Mouse (Mus musculus) G1E-ER4 (cell line): ENCODE results near the gene Pde8b. TPM values are rescaled to one million over a fixed set of nuclear protein-coding genes. Genes with fewer than 3 reads are reported as not detected.

Source experiments
- GATA1 ChIP-seq: IDR thresholded peaks from one replicate; pipeline ENCODE4 v1.8.0; 2012; ENCODE audit warnings: low read length, inconsistent platforms
- polyA plus RNA-seq: library from polyadenylated mRNA; stranded (reverse); fragments of >175 nt; gene quantifications from 2 replicates; pipeline ENCODE4 v1.2.3, GENCODE M21; 2012

Gene Pde8b
- polyA plus RNA-seq, 1 experiment = not detected

DNA sequence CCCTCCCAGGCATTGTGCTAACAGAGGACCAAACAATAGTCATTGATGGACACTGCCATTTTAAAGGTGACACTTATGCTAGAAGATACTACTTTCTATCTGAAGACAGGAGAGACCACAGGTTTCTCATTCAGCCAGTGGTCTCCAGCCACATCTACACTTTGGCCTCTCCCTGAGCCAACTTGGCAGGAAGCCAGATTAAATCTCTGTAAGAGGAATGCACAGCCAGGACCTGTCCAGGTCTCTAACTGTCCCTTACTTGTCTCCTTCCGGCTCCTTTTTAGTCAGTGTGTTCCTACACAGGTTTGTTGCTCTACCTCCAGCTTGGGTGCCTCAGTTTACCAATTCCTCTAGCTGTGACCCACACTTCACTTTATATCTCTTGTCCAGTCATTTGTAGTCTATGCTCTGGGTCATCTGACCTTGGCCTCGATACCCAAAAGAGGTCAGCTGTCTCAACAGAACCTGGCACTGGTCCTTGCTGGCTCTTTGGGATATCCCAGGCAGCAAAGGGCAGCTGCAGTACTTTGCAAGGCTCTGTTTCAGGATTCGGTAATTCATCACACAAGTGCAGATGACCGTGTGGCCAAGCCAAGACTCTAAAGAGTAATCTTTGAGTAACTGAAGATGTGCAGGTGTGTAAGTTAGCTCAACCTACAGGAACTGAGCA lies 124.5 kb downstream of the Pde8b start:
- TF ChIP-seq GATA1 = no peak

DNA sequence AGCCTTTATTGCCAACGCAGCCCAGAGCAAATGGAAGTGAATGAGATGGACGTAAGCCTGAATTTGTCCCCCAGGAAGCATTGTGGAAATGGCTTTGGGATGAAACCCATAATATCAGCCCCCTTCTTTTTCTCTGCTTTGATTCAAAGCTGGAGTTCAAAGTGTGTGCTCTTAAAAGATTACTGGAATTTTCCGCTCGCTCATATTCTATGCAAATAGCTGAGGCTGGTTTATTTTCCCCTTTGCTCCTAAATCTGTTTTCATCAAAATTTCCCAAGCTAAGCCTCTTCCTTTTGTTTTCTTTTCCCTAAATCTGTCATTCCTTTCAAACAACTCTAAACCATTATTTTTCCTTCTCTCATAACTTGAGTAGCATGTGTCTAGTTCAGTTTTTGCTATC lies 129.6 kb downstream of the Pde8b start:
- TF ChIP-seq GATA1 = no peak

DNA sequence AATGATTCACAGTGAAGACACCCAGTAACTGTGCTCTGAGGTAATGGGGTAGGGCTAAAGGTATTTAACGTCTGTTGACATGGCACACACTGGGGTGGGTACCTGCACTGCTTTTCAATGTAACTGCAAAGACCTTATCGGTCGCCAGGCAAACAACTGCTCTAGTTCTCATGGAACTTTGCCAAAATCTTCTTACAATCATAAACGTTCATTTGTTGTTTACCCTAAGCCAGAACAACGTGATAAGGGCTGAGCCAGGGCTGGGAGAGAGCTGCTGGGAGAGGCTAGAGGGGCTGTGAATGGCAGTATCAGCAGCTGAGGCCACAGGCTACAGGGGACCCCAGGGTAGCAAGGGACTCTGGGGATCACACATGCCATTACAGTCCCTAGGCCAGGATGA lies 136.4 kb downstream of the Pde8b start:
- TF ChIP-seq GATA1 = no peak

DNA sequence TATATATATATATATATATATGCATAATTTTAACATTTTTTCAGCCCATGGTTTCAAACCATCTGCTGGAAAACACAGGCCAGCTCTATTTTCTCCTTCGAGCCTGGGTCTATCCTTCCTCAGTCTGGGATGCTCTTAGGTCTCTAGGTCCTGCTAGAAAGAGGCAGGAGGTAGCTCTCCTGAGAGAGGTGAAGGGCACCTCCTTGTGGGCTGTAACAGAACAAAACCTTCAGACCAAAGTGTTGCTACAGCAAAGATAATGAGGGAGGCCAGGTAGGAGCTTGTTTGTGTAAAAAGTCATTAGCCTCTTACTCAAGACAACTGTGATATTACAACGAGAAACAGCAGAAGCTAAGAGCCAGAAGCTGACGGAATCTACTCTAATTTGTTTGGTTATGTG lies 140.6 kb downstream of the Pde8b start:
- no peak for TF ChIP-seq GATA1

DNA sequence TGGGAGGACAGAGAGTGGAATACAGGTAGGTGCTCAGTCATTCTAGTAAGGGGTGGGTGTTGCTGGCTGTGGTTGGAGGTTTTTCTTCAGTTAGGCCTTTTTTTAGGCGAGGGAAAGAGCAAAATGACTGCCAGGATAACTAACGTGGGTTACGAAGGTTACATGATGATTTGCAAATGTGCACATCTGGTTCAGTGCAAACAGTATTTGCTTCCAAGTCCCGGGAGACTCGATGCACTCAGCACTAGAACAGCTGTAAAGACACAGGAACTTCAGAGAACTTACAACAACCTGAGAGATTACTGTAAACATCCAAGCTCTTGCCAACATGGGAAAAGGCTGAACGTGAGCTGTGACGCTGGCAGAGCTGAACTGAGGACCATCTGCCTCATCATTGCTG lies 142.1 kb downstream of the Pde8b start:
- no peak for TF ChIP-seq GATA1

DNA sequence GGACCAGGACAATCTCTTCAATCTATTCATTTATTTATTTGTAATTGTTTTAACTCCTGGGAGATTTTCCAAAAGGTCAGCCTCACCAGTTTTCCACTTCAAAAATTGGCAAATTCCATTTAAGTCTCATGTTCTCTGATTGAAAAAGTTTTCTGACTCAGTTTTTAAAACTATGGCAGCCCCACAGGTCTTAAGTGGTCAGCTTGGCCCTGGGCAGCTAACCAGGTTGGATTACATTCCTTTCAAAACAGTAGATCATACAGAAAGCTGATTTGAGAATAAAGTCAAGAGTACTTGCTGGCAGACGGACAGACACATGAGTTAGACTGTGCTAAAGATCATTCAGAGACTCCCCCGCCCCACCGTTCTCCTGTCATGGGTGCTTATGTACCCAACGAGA lies 145.3 kb downstream of the Pde8b start:
- TF ChIP-seq GATA1 = no peak

DNA sequence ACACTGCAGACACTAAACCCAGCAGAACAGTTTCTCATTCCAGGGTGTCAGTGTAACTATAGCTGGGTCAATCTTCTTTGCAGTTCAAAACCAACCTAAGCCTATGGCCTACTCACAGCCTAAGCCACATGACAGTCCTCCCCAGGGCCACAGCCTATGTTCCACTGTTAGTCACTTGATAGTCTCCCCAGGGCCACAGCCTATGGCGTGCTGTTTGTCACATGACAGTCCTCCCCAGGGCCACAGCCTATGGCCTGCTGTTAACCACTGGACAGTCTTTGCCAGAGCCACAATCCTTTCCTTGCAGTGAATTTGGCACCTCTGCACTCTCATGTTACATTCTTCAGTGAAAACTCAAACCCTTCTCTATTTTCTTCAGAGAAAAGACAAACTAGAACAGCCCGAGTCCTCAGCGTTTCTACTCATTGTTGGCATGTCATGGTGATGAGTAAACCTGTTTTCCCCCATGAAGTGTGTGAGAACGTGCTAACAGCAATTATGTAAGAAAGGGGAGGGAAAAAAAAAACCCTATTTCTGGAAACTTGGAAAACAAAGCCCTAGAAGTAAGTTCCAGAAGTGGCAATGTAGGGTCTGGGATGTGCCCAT lies 147.0 kb downstream of the Pde8b start:
- TF ChIP-seq GATA1 = no peak

DNA sequence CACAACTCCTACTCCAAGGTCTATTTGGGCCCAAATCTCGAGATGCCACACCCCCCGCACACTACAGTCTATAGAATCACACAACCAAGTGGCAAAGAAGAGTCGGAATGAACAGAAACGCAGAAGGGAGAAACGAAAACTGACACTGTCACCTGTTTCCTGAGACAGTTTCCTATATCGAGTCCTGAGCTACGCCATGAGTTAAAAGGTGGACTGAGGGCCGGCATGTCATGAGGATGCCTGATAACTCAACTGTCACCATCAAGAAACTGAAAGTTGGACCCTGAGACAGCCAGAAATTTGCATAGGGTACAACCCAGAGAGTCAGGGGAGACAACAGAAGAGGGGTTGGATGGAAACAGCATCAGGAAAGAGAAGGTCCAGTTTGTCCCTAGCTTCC lies 148.8 kb downstream of the Pde8b start:
- no peak for TF ChIP-seq GATA1

DNA sequence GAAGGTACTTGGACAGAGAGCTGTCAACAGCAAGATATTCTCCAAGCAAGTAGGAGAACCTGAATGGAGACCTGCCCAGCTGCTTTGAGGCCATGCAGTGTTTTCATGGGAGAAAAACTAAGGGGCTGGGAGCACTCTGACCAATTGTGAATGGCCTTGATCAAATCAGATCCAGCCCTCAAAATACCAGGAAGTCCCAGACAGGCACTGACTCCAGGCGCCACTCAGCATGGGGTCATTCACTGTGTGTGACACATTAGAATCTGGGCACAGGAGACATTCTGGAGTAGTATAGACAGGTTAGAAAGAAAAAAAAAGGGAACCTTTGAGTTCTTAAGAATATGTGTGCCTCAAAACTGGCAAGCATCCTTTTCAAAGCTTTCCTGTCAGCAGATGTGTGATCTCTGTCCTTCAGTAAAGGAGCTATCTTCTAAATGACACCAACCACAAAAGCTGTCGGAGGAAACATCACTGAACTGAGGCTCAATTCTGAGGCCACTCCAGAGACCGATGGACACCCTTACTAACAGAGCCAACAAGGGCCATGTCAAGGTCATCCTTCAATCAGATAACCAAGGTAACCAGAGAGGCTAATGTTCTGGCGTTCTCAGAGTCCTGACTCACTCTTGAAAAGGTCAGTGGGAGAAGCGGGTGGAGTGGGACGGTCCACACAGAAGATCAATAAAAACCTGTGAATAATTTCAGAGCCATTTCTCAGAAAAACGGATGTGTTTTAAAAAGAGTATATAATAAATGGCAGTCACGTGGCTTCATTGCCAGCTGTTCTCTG lies 151.0 kb downstream of the Pde8b start:
- no peak for TF ChIP-seq GATA1

DNA sequence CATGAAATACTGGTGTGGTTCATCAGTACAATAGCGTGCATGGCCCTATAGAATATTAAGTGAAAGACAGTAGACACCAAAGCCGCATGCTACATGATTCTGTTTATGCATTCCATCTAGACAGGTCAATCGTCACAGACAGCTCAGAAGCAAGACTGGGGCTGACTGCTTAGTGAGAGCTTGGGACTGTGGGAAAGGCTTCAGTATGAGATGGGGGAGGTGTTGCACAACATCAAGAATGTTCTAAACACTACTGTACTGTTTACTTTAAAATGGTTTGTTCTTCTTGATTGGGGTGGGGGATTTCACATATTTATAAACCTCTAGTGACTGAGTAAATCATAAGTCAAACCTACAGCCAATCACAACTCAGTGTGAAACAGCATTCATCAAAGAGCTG lies 153.5 kb downstream of the Pde8b start:
- TF ChIP-seq GATA1 = no peak

DNA sequence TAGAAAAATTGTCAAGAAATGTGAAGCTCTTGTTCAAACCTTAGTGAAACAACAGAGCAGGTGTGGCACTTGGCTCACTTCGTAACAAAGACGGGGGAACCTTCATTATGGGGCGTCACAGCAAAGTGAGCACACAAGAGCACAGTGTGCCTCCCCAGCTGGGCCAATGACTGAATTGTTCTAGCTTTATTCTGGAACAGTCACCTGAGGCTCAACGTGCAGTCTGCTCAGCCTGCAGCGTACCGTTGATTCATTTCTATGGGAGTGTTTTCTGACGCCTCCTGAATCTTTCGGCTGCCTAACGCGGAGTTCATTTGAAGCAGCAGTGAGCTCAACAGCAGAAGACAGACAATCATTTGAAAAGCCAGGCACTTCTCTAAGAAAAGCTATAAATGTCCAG lies 154.3 kb downstream of the Pde8b start:
- TF ChIP-seq GATA1 = no peak

DNA sequence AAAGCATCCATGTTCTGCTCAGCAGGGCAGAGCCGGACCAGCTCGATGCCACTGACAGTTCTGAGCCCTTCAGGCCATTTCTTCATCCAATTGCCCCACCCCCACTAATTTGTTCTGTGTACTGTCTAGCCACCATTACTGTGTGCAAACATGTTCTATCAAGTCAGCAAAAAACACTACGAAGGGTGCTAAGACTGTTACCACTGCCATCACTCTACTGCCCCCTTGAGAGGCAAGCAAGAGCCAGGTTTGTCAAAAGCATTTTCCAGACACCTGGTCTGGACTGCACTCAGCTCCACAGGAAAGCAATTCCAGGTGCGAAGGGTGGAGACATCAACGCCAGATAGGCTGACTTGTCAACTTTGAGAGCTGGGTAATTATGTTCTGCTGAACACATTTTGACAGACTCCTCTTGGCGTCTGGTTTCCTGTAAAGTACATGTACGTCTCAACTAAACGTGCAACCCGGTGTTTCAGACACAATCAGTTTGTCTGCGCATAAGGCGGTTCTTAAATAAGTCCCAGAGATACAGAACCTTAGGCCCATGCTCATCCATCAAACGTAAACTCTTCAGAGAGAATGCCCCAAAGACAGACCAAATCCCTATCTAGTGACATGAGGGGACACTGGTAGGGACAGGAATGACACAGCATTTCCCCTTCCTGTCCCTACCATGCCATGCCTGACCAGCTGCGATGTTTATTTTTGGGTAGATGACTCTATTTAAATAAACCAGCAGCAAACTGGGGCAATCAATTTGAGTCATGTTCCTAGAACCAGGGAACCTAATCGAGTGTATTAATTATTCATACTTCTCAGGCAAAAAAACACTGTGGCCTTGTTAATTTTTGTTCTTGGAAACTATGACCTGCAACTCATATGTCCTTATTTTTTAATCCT lies 158.3 kb downstream of the Pde8b start:
- TF ChIP-seq GATA1 = no peak

DNA sequence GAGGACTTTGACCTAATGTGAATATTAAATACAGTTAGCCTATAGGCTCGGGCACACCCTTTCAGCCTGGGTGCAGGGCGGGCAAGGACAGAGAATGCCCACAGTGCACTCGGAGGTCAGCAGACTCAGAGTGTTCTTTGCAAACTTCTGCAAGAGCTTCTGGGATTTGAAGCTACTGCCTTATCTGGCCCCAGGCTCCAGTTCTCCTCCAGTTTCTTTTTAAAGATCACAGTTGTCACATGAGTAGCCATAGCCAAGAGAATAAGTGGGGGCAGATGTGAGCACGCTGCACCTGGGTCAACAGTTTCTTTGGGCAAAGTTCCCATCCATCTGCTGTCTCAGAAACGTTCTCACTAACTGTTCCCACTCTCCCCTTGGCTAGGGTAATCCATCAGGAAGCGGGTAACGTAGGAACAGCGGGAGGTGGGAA lies 162.8 kb downstream of the Pde8b start:
- TF ChIP-seq GATA1 = no peak

DNA sequence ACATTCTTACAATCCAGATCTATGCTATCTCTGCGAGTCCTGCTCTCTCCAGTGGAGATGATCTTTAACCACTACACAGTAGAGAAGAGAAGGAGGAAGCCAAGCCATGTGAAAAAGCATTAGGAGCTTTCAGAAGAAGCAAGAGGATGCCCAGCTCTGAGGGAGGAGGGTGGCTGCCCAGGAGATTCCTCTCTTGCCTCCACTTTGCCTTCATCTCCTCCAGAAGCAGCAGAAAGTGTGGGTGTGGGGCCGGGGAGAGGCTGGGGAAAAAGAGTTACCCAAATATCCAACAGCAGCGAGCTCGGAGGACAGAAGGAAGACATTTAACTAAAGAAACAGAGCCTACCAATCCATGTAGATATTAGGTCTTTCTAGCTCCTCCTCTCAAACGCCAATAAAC lies 164.1 kb downstream of the Pde8b start:
- no peak for TF ChIP-seq GATA1

DNA sequence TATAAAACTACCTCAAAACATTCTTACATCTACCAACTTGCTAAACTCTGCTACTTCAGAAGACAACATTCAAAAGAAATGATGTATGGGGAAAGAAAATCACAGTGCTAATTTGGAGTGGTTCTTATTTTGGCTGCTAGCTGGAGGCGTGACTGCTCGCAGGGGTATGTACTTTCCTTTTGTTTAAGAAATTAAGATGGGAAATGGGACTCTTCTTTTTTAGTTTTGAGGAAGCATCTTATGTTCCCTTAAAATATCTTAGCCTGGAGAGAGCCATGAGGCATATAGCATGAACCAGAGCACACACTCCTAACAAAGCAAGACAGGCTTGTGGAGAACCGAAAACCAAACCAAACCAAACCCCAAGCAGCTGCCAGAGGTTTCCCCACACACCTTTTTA lies 167.5 kb downstream of the Pde8b start:
- no peak for TF ChIP-seq GATA1

DNA sequence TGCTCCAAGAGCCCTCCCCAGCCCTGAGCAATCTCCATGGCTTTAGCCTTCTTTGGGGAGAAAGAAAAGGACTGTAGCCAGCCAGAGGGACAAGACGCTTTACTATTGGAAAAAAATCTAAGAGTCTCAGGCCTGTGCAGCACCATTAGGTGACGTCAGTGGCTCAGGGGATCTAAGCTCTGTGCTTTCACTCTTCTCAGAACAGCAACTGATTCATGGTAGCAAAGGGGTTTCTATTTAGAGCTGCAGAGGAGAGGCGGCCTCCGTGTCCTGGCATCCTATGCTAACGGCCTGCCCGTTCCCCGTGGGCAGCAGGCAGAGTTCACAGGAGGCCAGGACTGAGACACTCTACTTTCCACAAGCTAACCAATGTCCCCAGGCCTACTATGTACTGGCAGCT lies 169.1 kb downstream of the Pde8b start:
- TF ChIP-seq GATA1 = no peak
